34 mouse cellular contexts compared by ENCODE assay signal in genomic region chr1:144206281-144207061, GRCm38 (mm10). TPM values are rescaled to one million over a fixed set of nuclear protein-coding genes. Genes with fewer than 3 reads are reported as not detected.
DNase-seq lines count a peak whose midpoint lies in the region; ATAC-seq and TF ChIP-seq lines count a peak whose summit lies in the region.
"Had no signal": no experiment of that assay in that cellular context is flagged by ENCODE, and none has a peak within 500 bp of the region (broad histone marks: within the 10 kb centered on the region; RNA-seq: fewer than 3 reads in every experiment).

No protein-coding gene starts in this region.

- 70% methylated on average over 7 of the region's 7 CpGs for WGBS in macrophage (ENCODE audit: missing documents)

- no peak overlapping the region for H3K9ac ChIP-seq in MEL (ENCODE audit: control insufficient read depth, low read depth, low read length, poor library complexity, severe bottlenecking)
- H3K9ac ChIP-seq: embryonic facial prominence, embryonic 13.5 days; forebrain, embryonic 15.5 days; hindbrain, embryonic 14.5 days; kidney, embryonic 15.5 days; limb, embryonic 12.5 days; liver, embryonic 15.5 days; lung, embryonic 14.5 days; midbrain, embryonic 12.5 days; neural tube, embryonic 12.5 days had no signal

- H3K36me3 ChIP-seq in MEL (ENCODE audit: control insufficient read depth in 1 of 2, insufficient read depth in 2 of 2, low read length in 2 of 2) (no peaks in the 10 kb centered on the region; a peak in 1 of 4 replicates), macrophage (ENCODE audit: inconsistent target) (no peaks in the 10 kb centered on the region)
- H3K36me3 ChIP-seq: embryonic facial prominence, embryonic 13.5 days; forebrain, embryonic 10.5 days; forebrain, embryonic 15.5 days; heart, embryonic 10.5 days; kidney, embryonic 15.5 days; limb, embryonic 12.5 days; liver, embryonic 15.5 days; midbrain, embryonic 12.5 days; neural tube, embryonic 12.5 days had no signal

- TF ChIP-seq RAD21 in MEL (IDR thresholded peaks at IDR 0.05; ENCODE audit: low read depth, low read length): peak; percentile 23

- peak; percentile 65 for TF ChIP-seq CTCF in layer of hippocampus, adult 2 months (conservative IDR thresholded peaks at IDR 0.05)
- TF ChIP-seq CTCF in MEL (IDR thresholded peaks at IDR 0.05 in 2 of 3, conservative IDR thresholded peaks at IDR 0.05 in 1 of 3; ENCODE audit: control insufficient read depth in 1 of 3, insufficient read depth in 1 of 3, low read depth in 2 of 3, low read length in 3 of 3, poor library complexity in 1 of 3, severe bottlenecking in 1 of 3): peak in 1 of 3 experiments; percentile 23; a peak in 1 of 6 replicates

- no peaks in the 10 kb centered on the region for H3K79me2 ChIP-seq in MEL (ENCODE audit: control insufficient read depth, insufficient read depth, low read length, poor library complexity)
- no peaks in the 10 kb centered on the region for H3K79me2 ChIP-seq in macrophage (ENCODE audit: inconsistent target)

- TF ChIP-seq EP300 in MEL (IDR thresholded peaks at IDR 0.05; ENCODE audit: low read depth in 1 of 2, low read length in 2 of 2): no peak

- 0 out of 2 replicates have a peak, but pooled peaks have one; percentile 67 for ATAC-seq in frontal cortex, adult (ENCODE audit: low TSS enrichment)
- ATAC-seq: activated CD4-positive, CD25-positive, alpha-beta regulatory T cell, adult 4 months; forebrain, embryonic 15.5 days; inflammation-experienced regulatory T-cells, adult 6 months had no signal

- TF ChIP-seq POLR2A in MEL (IDR thresholded peaks at IDR 0.05; ENCODE audit: control insufficient read depth in 1 of 2, insufficient read depth in 1 of 2, low read depth in 1 of 2, low read length in 2 of 2, poor library complexity in 1 of 2): no peak

- DNase-seq in frontal cortex, postnatal 14 days (ENCODE audit: low spot score in 2 of 2): no peak
- no peak for DNase-seq in layer of hippocampus, adult 2 months (ENCODE audit: low spot score in 2 of 2)
- no peak for DNase-seq in layer of hippocampus, postnatal 36 days
- DNase-seq in MEL (ENCODE audit: low read depth, low spot score): no peak
- no peak for DNase-seq in retina, embryonic 14.5 days (ENCODE audit: low spot score)
- DNase-seq in thymus, postnatal 0 days (ENCODE audit: low spot score): no peak
- DNase-seq: adrenal gland, adult 2 months; cerebellum, adult 8-10 months; cerebellum, postnatal 25 days; heart, postnatal 4 days; kidney, adult 11 months; kidney, postnatal 4 days; lung, embryonic 14.5 days; lung, postnatal 14 days; right cerebral cortex, postnatal 4 days had no signal

- H3K9me3 ChIP-seq in MEL (replicated peaks; ENCODE audit: insufficient read depth, low read length): no peaks in the 10 kb centered on the region
- H3K9me3 ChIP-seq: embryonic facial prominence, embryonic 13.5 days; forebrain, embryonic 10.5 days; forebrain, embryonic 15.5 days; heart, embryonic 10.5 days; kidney, embryonic 15.5 days; limb, embryonic 12.5 days; liver, embryonic 15.5 days; midbrain, embryonic 12.5 days; neural tube, embryonic 12.5 days had no signal

- no peaks in the 10 kb centered on the region for H3K27me3 ChIP-seq in MEL (ENCODE audit: control insufficient read depth in 1 of 2, insufficient read depth in 2 of 2, low read length in 2 of 2)
- H3K27me3 ChIP-seq: embryonic facial prominence, embryonic 13.5 days; forebrain, embryonic 15.5 days; kidney, embryonic 15.5 days; limb, embryonic 12.5 days; liver, embryonic 15.5 days; midbrain, embryonic 12.5 days; neural tube, embryonic 12.5 days had no signal

- H3K4me3 ChIP-seq in layer of hippocampus, adult 2 months: no peak overlapping the region
- H3K4me3 ChIP-seq in MEL (ENCODE audit: control insufficient read depth in 1 of 2, insufficient read depth in 1 of 2, low read depth in 2 of 2, low read length in 2 of 2): no peak overlapping the region
- H3K4me3 ChIP-seq in macrophage (ENCODE audit: inconsistent target): no peak overlapping the region
- H3K4me3 ChIP-seq: embryonic facial prominence, embryonic 13.5 days; forebrain, embryonic 10.5 days; forebrain, embryonic 15.5 days; heart, embryonic 10.5 days; kidney, embryonic 15.5 days; limb, embryonic 12.5 days; liver, embryonic 15.5 days; midbrain, embryonic 12.5 days; neural tube, embryonic 12.5 days had no signal

- H3K4me1 ChIP-seq in MEL (ENCODE audit: control insufficient read depth in 1 of 2, insufficient read depth in 2 of 2, low read length in 2 of 2): no peaks in the 10 kb centered on the region
- H3K4me1 ChIP-seq: forebrain, embryonic 10.5 days; forebrain, embryonic 15.5 days; heart, embryonic 10.5 days; kidney, embryonic 15.5 days; limb, embryonic 12.5 days; liver, embryonic 15.5 days; midbrain, embryonic 12.5 days; neural tube, embryonic 12.5 days had no signal

- H3K27ac ChIP-seq in layer of hippocampus, adult 2 months: no peak overlapping the region
- no peak overlapping the region for H3K27ac ChIP-seq in MEL (ENCODE audit: control insufficient read depth, low read depth, low read length)
- H3K27ac ChIP-seq in macrophage: peak overlapping the region; percentile 85
- H3K27ac ChIP-seq: embryonic facial prominence, embryonic 13.5 days; forebrain, embryonic 10.5 days; forebrain, embryonic 15.5 days; heart, embryonic 10.5 days; hindbrain, embryonic 14.5 days; kidney, embryonic 15.5 days; limb, embryonic 12.5 days; liver, embryonic 15.5 days; midbrain, embryonic 12.5 days; neural tube, embryonic 12.5 days had no signal

TF ChIP-seq in MEL, 35 proteins besides CTCF, POLR2A, EP300 and RAD21:
- peak; percentile 33 for TF ChIP-seq SMC3 (IDR thresholded peaks at IDR 0.05; ENCODE audit: low read depth, low read length)
- TF ChIP-seq SIN3A (IDR thresholded peaks at IDR 0.05; ENCODE audit: low read length): no peak

RNA-seq across cellular contexts. Expression of gene Rgs13, which starts 29.3 kb away (rescaled TPM):
- 1 to 10 TPM; 1.1 to 1.4 TPM for total RNA-seq in layer of hippocampus, adult 2 months (2021)
- 1 to 10 TPM in 1 of 2 experiments, under 1 TPM in 1; 0.90 to 1.2 TPM for total RNA-seq in layer of hippocampus, postnatal 36 days (2021)
- not detected in 2 replicates for total RNA-seq in MEL (2012; rRNA removed)
- polyA plus RNA-seq in MEL (2012; ENCODE audit: insufficient read depth in 1 of 2, insufficient read length in 2 of 2, low read depth in 1 of 2, low replicate concordance in 2 of 2, missing spikeins in 1 of 2): not detected
- total RNA-seq in macrophage (2018; cell fraction: chromatin; rRNA removed): not detected
- total RNA-seq in macrophage (2018; cell fraction: cytosol; rRNA removed): not detected
- not detected for total RNA-seq in macrophage (2018; cell fraction: nucleus; rRNA removed)
- not detected in 3 replicates for polyA plus RNA-seq in macrophage (2018)
- 0.34 and 0.62 TPM in 2 replicates for polyA plus RNA-seq in thymus, postnatal 0 days (2015; fragmentation: Nextera tagmentation; extraction: Ambion mirVana)
- total RNA-seq: adrenal gland, adult 2 months; gastrocnemius, adult 8-10 months; heart, postnatal 4 days; megakaryocyte progenitor cell, adult 5-6 weeks had no signal
- polyA plus RNA-seq: adrenal gland, adult 2 months; heart, embryonic 10.5 days; kidney, embryonic 15.5 days; limb, embryonic 12.5 days; liver, adult 2 months; liver, embryonic 15.5 days; lung, embryonic 14.5 days; spleen, adult 2 months had no signal

RNA-seq across cellular contexts. Expression of gene Rgs1, which starts 42.6 kb away (rescaled TPM):
- under 1 TPM in 1 of 2 experiments, not detected in 1; 0.27 TPM for total RNA-seq in layer of hippocampus, adult 2 months (2021)
- total RNA-seq in layer of hippocampus, postnatal 36 days (2021): under 1 TPM in 1 of 2 experiments, not detected in 1; 0.46 TPM
- 1.7 and 5.9 TPM in 2 replicates for total RNA-seq in MEL (2012; rRNA removed)
- under 1 TPM in 1 of 2 experiments, not detected in 1; 0.91 TPM for polyA plus RNA-seq in MEL (2012; ENCODE audit: insufficient read depth in 1 of 2, insufficient read length in 2 of 2, low read depth in 1 of 2, low replicate concordance in 2 of 2, missing spikeins in 1 of 2)
- 1,000 to 10,000 TPM in 10 of 26 experiments, 100 to 1,000 TPM in 16; 103 to 1,683 (median 774) TPM for total RNA-seq in macrophage (2018; cell fraction: chromatin; rRNA removed)
- total RNA-seq in macrophage (2018; cell fraction: cytosol; rRNA removed): 1,000 to 10,000 TPM in 10 of 26 experiments, 100 to 1,000 TPM in 16; 101 to 2,461 (median 791) TPM
- total RNA-seq in macrophage (2018; cell fraction: nucleus; rRNA removed): 1,000 to 10,000 TPM in 14 of 26 experiments, 100 to 1,000 TPM in 12; 145 to 2,115 (median 1,148) TPM
- polyA plus RNA-seq in macrophage (2018): 91.7 to 459 TPM (median 223 TPM) in 3 replicates
- 5.7 and 6.5 TPM in 2 replicates for polyA plus RNA-seq in thymus, postnatal 0 days (2015; fragmentation: Nextera tagmentation; extraction: Ambion mirVana)
- total RNA-seq: gastrocnemius, adult 8-10 months; gastrocnemius, postnatal 4 days had no signal
- polyA plus RNA-seq: adrenal gland, adult 2 months; forebrain, embryonic 10.5 days; forebrain, embryonic 15.5 days; heart, embryonic 10.5 days; hindbrain, embryonic 14.5 days; kidney, embryonic 15.5 days; limb, embryonic 12.5 days; liver, adult 2 months; midbrain, embryonic 12.5 days; neural tube, embryonic 12.5 days had no signal
